ENCODE assay signal across 7 mouse cellular contexts in genomic region chr13:24253989-24254388, GRCm38 (mm10). TPM values are rescaled to one million over a fixed set of nuclear protein-coding genes. Genes with fewer than 3 reads are reported as not detected.
A peak's percentile ranks its signal among the peaks of the same experiment; 100 is the strongest.
DNase-seq lines count a peak whose midpoint lies in the region; ATAC-seq and TF ChIP-seq lines count a peak whose summit lies in the region.

No protein-coding gene starts in this region.

- DNase-seq in thymus, postnatal 0 days (ENCODE audit: low spot score): peak; percentile 29
- no peak for DNase-seq in thymus, postnatal 36 days
- peak; percentile 31 for DNase-seq in brain, embryonic 14.5 days (ENCODE audit: low read depth)
- DNase-seq in forebrain, postnatal 0 days: peak; percentile 55
- peak; percentile 10 for DNase-seq in hindlimb bud, embryonic 11.5 days (ENCODE audit: extremely low spot score, low read depth, low spot score)
- peak; percentile 17 to 26 (median 22) for DNase-seq in liver, embryonic 14.5 days (ENCODE audit: low read depth in 3 of 3, low spot score in 3 of 3)
- peak; percentile 42 for DNase-seq in skeletal muscle tissue, adult 2 months (ENCODE audit: low read depth, low spot score)

- 24% methylated on average over 2 of the region's 2 CpGs for WGBS in forebrain, postnatal 0 days
- 16% methylated on average over 2 of the region's 2 CpGs for WGBS in liver, embryonic 14.5 days (ENCODE audit: insufficient replicate concordance)

- H3K9ac ChIP-seq in forebrain, postnatal 0 days: no peak overlapping the region
- no peak overlapping the region for H3K9ac ChIP-seq in liver, embryonic 14.5 days (replicated peaks)

- no peak overlapping the region for H3K27ac ChIP-seq in forebrain, postnatal 0 days (ENCODE audit: low read depth, low read length)
- no peak overlapping the region for H3K27ac ChIP-seq in liver, embryonic 14.5 days

- no peaks in the 10 kb centered on the region for H3K4me1 ChIP-seq in forebrain, postnatal 0 days (ENCODE audit: insufficient read depth)
- H3K4me1 ChIP-seq in liver, embryonic 14.5 days (replicated peaks; ENCODE audit: control insufficient read depth in 2 of 2, insufficient read depth in 2 of 2, low read length in 1 of 2): peaks cover 0 to 1% of the 10 kb centered on the region in 2 experiments; a peak in 1 of 4 replicates

- TF ChIP-seq POLR2A in brain, embryonic 14.5 days (IDR thresholded peaks at IDR 0.05; ENCODE audit: borderline replicate concordance, extremely low read depth, insufficient read depth, insufficient read length, poor library complexity, severe bottlenecking): no peak

- no peaks in the 10 kb centered on the region for H3K27me3 ChIP-seq in forebrain, postnatal 0 days (ENCODE audit: insufficient read depth, low read length)
- H3K27me3 ChIP-seq in liver, embryonic 14.5 days (ENCODE audit: control insufficient read depth, insufficient read depth, low read length): no peaks in the 10 kb centered on the region

- no peak overlapping the region for H3K4me3 ChIP-seq in forebrain, postnatal 0 days (ENCODE audit: low read depth, low read length)
- no peak overlapping the region for H3K4me3 ChIP-seq in liver, embryonic 14.5 days (ENCODE audit: insufficient read depth in 1 of 2, low read depth in 2 of 2, low read length in 2 of 2)

- H3K36me3 ChIP-seq in forebrain, postnatal 0 days (ENCODE audit: insufficient read depth): no peaks in the 10 kb centered on the region
- no peaks in the 10 kb centered on the region for H3K36me3 ChIP-seq in liver, embryonic 14.5 days (replicated peaks; ENCODE audit: control insufficient read depth, insufficient read depth, low read depth)

- TF ChIP-seq CTCF in brain, embryonic 14.5 days (IDR thresholded peaks at IDR 0.05; ENCODE audit: borderline replicate concordance, extremely low read depth, insufficient read depth, insufficient read length): peak; percentile 45; the same call in 1 of the 2 replicates
- peak; percentile 64 for TF ChIP-seq CTCF in forebrain, postnatal 0 days (IDR thresholded peaks at IDR 0.05; ENCODE audit: low read depth)
- TF ChIP-seq CTCF in liver, embryonic 14.5 days (IDR thresholded peaks at IDR 0.05; ENCODE audit: low read depth): peak; percentile 71

- no peaks in the 10 kb centered on the region for H3K9me3 ChIP-seq in forebrain, postnatal 0 days (ENCODE audit: low read length)
- no peaks in the 10 kb centered on the region for H3K9me3 ChIP-seq in liver, embryonic 14.5 days (ENCODE audit: control insufficient read depth, low read length)

- H3K4me2 ChIP-seq in forebrain, postnatal 0 days (ENCODE audit: low read depth): no peak overlapping the region
- H3K4me2 ChIP-seq in liver, embryonic 14.5 days (ENCODE audit: low read depth): no peak overlapping the region

- no peak for TF ChIP-seq EP300 in liver, embryonic 14.5 days (IDR thresholded peaks at IDR 0.05; ENCODE audit: low read depth)

- peak; percentile 66 for ATAC-seq in forebrain, postnatal 0 days
- no peak for ATAC-seq in liver, embryonic 14.5 days (ENCODE audit: insufficient read depth)

RNA-seq across cellular contexts. Expression of gene Carmil1, which starts 26.6 kb away (rescaled TPM):
- 7.7 and 8.3 TPM in 2 replicates for polyA plus RNA-seq in thymus, postnatal 0 days (2015; fragmentation: Nextera tagmentation; extraction: Ambion mirVana)
- polyA plus RNA-seq in brain, embryonic 14.5 days (2012; rRNA removed): 15.1 and 20.1 TPM in 2 replicates
- total RNA-seq in forebrain, postnatal 0 days (2014; rRNA removed): 44.4 and 47.9 TPM in 2 replicates
- polyA plus RNA-seq in forebrain, postnatal 0 days (2015; fragmentation: Nextera tagmentation; extraction: Ambion mirVana): 25.1 and 30.2 TPM in 2 replicates
- 1.5 and 1.8 TPM in 2 replicates for polyA plus RNA-seq in liver, embryonic 14.5 days (2012; rRNA removed)
- polyA plus RNA-seq in liver, embryonic 14.5 days (2014; fragmentation: Nextera tagmentation; extraction: Ambion mirVana): 4.1 and 4.2 TPM in 2 replicates

Comparison
In these comparisons a context has a peak if more than half of its experiments do, and no peak if none do; other contexts are left out.
1. DNase-seq: peak in thymus, postnatal 0 days (single experiment), brain, embryonic 14.5 days (single experiment), forebrain, postnatal 0 days (single experiment), hindlimb bud, embryonic 11.5 days (single experiment), liver, embryonic 14.5 days (3 of 3) and skeletal muscle tissue, adult 2 months (single experiment); none in thymus, postnatal 36 days (0 of 2).
2. Peak in every context shown above with its lines, with median percentiles within 50 percentile points of each other: CTCF ChIP-seq.